Mouse (Mus musculus) megakaryocyte, embryonic 14.5 days (primary cell): ENCODE data around the gene Fn1. TPM values are rescaled to one million over a fixed set of nuclear protein-coding genes. Genes with fewer than 3 reads are reported as not detected.

ENCODE experiments used
- H3K27me3 ChIP-seq: replicated peaks from 2 replicates; pipeline ENCODE3; 2012; ENCODE audit warnings: inconsistent platforms
- H3K36me3 ChIP-seq: replicated peaks from 2 replicates; pipeline ENCODE3; 2012; ENCODE audit warnings: low read length, inconsistent platforms, mixed read lengths
- H3K4me1 ChIP-seq: 2 replicates; pipeline ENCODE4 v1.6.1; 2012; ENCODE audit warnings: inconsistent platforms
- H3K4me3 ChIP-seq: replicated peaks from 2 replicates; pipeline ENCODE3; 2012; ENCODE audit warnings: moderate library complexity, mild to moderate bottlenecking, inconsistent platforms
- H3K9me3 ChIP-seq: 2 replicates; pipeline ENCODE4 v1.6.1; 2012; ENCODE audit warnings: inconsistent platforms
- FLI1 ChIP-seq: IDR thresholded peaks from 2 replicates; pipeline ENCODE4 v1.6.1; 2012; ENCODE audit warnings: low read length, inconsistent platforms, mixed read lengths
- GATA1 ChIP-seq: IDR thresholded peaks from 3 replicates; pipeline ENCODE4 v1.6.1; 2012; ENCODE audit warnings: mixed read lengths, low read length, inconsistent platforms, borderline replicate concordance
- polyA plus RNA-seq: library from polyadenylated mRNA; stranded (reverse); fragments of >175 nt; gene quantifications from 2 replicates; pipeline ENCODE4 v1.2.3, GENCODE M21; 2012; ENCODE audit warnings: low replicate concordance; ENCODE audit not compliant: insufficient read depth

Fn1 gene
- polyA plus RNA-seq, 1 experiment: 5.3 TPM

DNA sequence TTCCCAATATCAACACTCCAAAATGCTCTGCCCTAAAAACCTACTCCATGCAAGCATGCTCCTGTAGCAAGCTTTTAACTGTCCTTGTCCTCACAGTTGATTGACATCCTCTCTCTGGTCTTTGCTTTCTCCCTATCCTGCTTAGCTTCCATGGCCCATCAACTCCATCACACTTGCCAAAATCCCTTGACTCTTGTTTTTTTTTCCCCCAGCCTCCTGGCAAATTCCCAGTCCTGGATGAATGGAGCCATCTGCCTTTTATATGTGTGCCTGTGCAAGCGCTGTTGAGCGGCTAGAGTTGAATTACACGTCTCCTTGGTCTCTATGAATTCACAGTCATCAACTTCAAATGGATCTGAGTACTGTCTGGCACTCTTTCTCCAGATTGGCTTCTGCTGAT lies 112.6 kb downstream of the Fn1 start:
- TF ChIP-seq GATA1: no peak
- no peak for TF ChIP-seq FLI1
- H3K4me1 ChIP-seq: peaks cover 12% of the 10 kb centered on the region
- peaks cover 3% of the 10 kb centered on the region; the same call in 1 of the 2 replicates for H3K9me3 ChIP-seq
- H3K4me3 ChIP-seq: no peak overlapping the region
- H3K27me3 ChIP-seq: no peaks in the 10 kb centered on the region
- no peaks in the 10 kb centered on the region for H3K36me3 ChIP-seq

DNA sequence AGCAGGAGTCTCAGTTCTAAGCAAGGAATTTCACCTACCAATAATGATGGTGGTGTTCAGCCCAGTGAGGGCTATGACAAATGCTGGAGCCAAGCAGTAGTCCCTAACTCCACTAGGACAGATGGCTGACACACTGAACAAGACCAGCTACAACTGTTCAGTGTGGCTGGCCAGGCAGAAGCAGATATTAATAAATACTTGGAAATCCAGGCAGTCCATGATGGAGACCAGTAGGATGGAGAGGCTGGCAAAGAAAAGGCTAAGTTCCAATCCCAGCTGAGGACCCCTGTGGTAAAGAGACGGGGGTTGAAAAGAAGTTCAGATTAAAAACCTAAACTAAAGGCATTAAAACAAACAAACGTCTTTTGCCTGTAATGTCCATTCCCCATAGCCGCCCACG lies 113.4 kb downstream of the Fn1 start:
- Histone ChIP-seq H3K36me3 (no peaks in the 10 kb centered on the region), H3K4me3 (no peak overlapping the region), H3K4me1 (0 out of 2 replicates have a peak, but pooled peaks cover 5% of the 10 kb centered on the region), H3K9me3 (peaks cover 3% of the 10 kb centered on the region; the same call in 1 of the 2 replicates), H3K27me3 (no peaks in the 10 kb centered on the region)
- no peak for TF ChIP-seq FLI1
- TF ChIP-seq GATA1: no peak

Other genes starting within 250 kb of the Fn1 start
- 0.12 TPM in 1 of 2 replicates, not detected in the other for gene Abca12, start 238.3 kb downstream of the Fn1 start, polyA plus RNA-seq
- gene Atic, start 96.0 kb downstream of the Fn1 start, polyA plus RNA-seq: 4.7 and 10.4 TPM in 2 replicates